Mouse (Mus musculus) large intestine, adult 2 months (tissue): ENCODE results near the gene Olfr521. TPM values are rescaled to one million over a fixed set of nuclear protein-coding genes. Genes with fewer than 3 reads are reported as not detected.
"Not testable (repeated sequence)": the region's sequence is repeated elsewhere in the genome, so short reads cannot be mapped to it uniquely, and the experiment has no call there.

ENCODE experiments used
- DNase-seq: peaks from one replicate; pipeline ENCODE4 v3.0.0-alpha.2; 2012; ENCODE audit warnings: low read depth, low spot score
- WGBS: fragments of 180-500 bp; shearing (Covaris S2); methylation state at CpG from one replicate; pipeline ENCODE4 v1.1.7; 2018; 5-methylcytosine and 5-hydroxymethylcytosine counted together
- polyA plus RNA-seq: library from polyadenylated mRNA; depleted of rRNA; stranded (reverse); fragments of >200 nt; gene quantifications from 2 replicates; pipeline ENCODE4 v1.2.3, GENCODE M21; 2012; rRNA removed

Olfr521 gene
- polyA plus RNA-seq, 1 experiment: not detected

DNA sequence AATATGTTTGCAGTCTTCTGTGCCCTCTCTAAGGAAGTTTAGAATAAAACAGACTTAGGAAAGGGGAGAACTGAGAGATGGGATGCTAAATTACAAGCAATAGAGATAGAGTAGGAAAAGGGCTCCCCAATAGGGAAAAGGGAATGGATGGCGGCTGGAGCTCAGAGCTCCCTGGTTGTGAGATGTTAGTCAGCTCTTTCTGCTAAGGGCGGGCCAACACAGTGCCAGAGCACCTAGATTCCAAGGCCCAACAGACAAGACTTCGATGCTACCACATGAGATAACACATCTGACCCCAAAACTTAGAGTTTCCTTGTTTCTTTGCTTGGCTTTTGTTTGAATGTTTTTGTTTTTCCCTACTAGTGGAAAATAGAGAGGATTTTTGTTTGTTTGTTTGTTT, 40.7 kb downstream of the Olfr521 start:
- DNase-seq: not testable (repeated sequence)
- 90% methylated on average over 3 of the region's 3 CpGs for WGBS

- 69% methylated on average over 1 of the region's 1 CpGs for WGBS
Measured at GRCm38 (mm10) chr7:99805340-99805739, 42.0 kb downstream of the Olfr521 start.

GRCm38 (mm10) chr7:99807043-99807442, 43.7 kb downstream of the Olfr521 start:
- 63% methylated on average over 7 of the region's 7 CpGs for WGBS
- DNase-seq: not testable (repeated sequence)

More at GRCm38 (mm10) chr7:99805340-99805739, 42.0 kb downstream of the Olfr521 start:
- DNase-seq: no peak

- 83% methylated on average over 2 of the region's 2 CpGs for WGBS
Measured at GRCm38 (mm10) chr7:99810814-99811213, 47.5 kb downstream of the Olfr521 start.

DNA sequence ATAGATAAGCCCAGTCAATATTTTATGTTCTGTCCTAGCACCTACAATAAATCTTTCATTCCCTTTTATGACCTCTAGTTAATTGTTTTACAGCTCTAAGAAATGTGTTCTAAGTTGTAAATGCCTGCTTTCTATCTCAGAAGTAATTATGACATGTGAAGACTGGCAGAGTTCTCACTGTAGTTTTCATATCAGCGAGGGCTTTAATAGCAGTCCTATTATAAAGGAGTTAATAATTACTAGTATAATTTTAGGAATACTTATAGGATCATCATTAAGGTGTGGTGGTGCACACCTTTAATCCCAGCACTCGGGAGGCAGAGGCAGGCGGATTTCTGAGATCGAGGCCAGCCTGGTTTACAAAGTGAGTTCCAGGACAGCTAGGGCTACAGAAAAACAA, 48.4 kb downstream of the Olfr521 start:
- DNase-seq: no peak
- 51% methylated on average over 4 of the region's 4 CpGs for WGBS

More at GRCm38 (mm10) chr7:99810814-99811213, 47.5 kb downstream of the Olfr521 start:
- DNase-seq: no peak

DNA sequence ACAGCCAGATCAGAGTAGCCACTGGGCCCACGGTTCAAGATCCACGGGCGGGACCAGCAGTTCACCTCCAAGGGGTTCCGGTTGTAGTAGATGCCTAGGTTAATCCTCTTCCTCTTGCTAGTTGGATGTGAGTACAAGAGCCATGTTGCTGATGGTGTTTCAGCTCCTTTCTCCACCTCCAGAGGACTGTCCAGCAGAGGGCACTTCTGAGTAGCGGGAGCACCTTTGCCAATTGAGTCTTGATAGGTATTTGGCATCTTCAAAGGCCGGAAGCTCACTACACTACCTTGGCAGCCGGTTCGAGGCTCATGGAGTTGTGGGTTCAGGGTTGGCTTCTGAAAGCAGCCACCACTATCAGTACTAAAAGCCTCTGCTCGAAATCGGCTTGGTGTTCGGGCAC, 50.1 kb downstream of the Olfr521 start:
- WGBS: 91% methylated on average over 11 of the region's 11 CpGs
- no peak for DNase-seq

DNA sequence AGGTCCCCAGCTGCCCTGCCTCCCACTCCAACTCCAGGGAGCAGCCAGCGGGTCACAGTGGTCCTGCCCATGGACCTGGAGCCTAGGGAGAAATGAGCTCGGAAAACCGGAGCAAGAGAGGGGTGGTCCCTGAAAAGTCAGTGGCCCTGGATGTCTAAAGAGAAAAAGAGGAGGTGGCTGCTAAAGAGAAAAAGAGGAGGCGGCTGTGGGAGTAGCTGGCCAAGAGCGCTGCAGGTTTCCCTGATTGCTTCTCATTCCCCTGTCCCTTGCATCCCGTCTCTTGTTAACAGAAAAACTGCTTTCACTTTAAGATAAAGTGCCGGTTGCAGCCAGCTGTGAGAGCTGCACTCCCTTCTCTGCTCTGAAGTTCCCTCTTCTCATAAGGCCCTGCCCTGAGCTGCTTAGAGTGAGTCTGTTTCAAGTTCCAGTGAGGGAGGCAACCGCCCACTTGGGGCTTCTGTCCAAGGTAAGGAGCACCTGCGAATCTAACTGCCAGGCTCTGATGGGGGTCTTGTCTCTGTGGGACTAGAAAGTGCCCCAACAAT, 54.9 kb downstream of the Olfr521 start:
- 37% methylated on average over 9 of the region's 9 CpGs for WGBS
- not testable (repeated sequence) for DNase-seq

Other genes with a start within 250 kb of the Olfr521 start
- gene Arrb1, start 228.0 kb upstream of the Olfr521 start, polyA plus RNA-seq: 59.2 and 113 TPM in 2 replicates
- gene Tpbgl, start 136.4 kb upstream of the Olfr521 start, polyA plus RNA-seq: 1.8 and 2.2 TPM in 2 replicates
- gene Slco2b1, start 52.2 kb upstream of the Olfr521 start, polyA plus RNA-seq: 25.2 and 43.8 TPM in 2 replicates
- not detected in 2 replicates for gene Olfr520, start 33.2 kb upstream of the Olfr521 start, polyA plus RNA-seq
- gene Neu3, start 64.9 kb downstream of the Olfr521 start, polyA plus RNA-seq: 1.1 and 2.2 TPM in 2 replicates
- gene Xrra1, start 95.6 kb downstream of the Olfr521 start, polyA plus RNA-seq: 0.05 and 0.21 TPM in 2 replicates
- gene Spcs2, start 100.0 kb downstream of the Olfr521 start, polyA plus RNA-seq: 49.4 and 60.5 TPM in 2 replicates
- 2.7 and 3.6 TPM in 2 replicates for gene Rnf169, start 216.9 kb downstream of the Olfr521 start, polyA plus RNA-seq
- 0.87 and 0.92 TPM in 2 replicates for gene Chrdl2, start 242.7 kb downstream of the Olfr521 start, polyA plus RNA-seq